Mouse (Mus musculus) lung, postnatal 0 days (tissue): ENCODE measurements around the gene Zpbp2. TPM values are rescaled to one million over a fixed set of nuclear protein-coding genes. Genes with fewer than 3 reads are reported as not detected.

ENCODE experiments used
- ATAC-seq: fragments of 200-750 bp; cut with Nextera tagmentation; 2 replicates; pipeline ENCODE4 v1.8.0; 2017; ENCODE audit warnings: moderate library complexity
- DNase-seq: peaks from one replicate; pipeline ENCODE4 v3.0.0-alpha.2; 2016; ENCODE audit warnings: low spot score
- H3K27ac ChIP-seq: fragments of 300-500 bp; sonication (generic); 2 replicates; pipeline ENCODE4 v1.5.1; 2014; ENCODE audit warnings: antibody characterized with exemption, mild to moderate bottlenecking, low read length, mixed read lengths
- H3K27me3 ChIP-seq: fragments of 300-500 bp; sonication (generic); replicated peaks from 2 replicates; pipeline ENCODE4 v1.6.1; 2014; ENCODE audit warnings: low read length, mixed read lengths; ENCODE audit not compliant: insufficient read depth
- H3K36me3 ChIP-seq: fragments of 300-500 bp; sonication (generic); 2 replicates; pipeline ENCODE4 v1.6.1; 2014; ENCODE audit warnings: low read length, mixed read lengths; ENCODE audit not compliant: insufficient read depth
- H3K4me1 ChIP-seq: fragments of 300-500 bp; sonication (generic); 2 replicates; pipeline ENCODE4 v1.6.1; 2014; ENCODE audit warnings: antibody characterized with exemption, low read depth, low read length, mixed read lengths; ENCODE audit not compliant: insufficient read depth
- H3K4me2 ChIP-seq: fragments of 300-500 bp; sonication (generic); replicated peaks from 2 replicates; pipeline ENCODE4 v1.6.1; 2014; ENCODE audit warnings: low read depth, mild to moderate bottlenecking, low read length, moderate library complexity, mixed read lengths
- H3K4me3 ChIP-seq: fragments of 300-500 bp; sonication (generic); 2 replicates; pipeline ENCODE4 v1.5.1; 2014; ENCODE audit warnings: low read depth, low read length
- H3K9ac ChIP-seq: fragments of 300-500 bp; sonication (generic); replicated peaks from 2 replicates; pipeline ENCODE4 v1.6.1; 2014; ENCODE audit warnings: low read depth, mild to moderate bottlenecking
- H3K9me3 ChIP-seq: fragments of 300-500 bp; sonication (generic); 2 replicates; pipeline ENCODE4 v1.6.1; 2016; ENCODE audit warnings: low read length, mixed read lengths
- CTCF ChIP-seq: IDR thresholded peaks from 2 replicates; pipeline ENCODE4 v1.5.1; 2016; ENCODE audit warnings: antibody characterized with exemption, mild to moderate bottlenecking
- EP300 ChIP-seq: IDR thresholded peaks from 2 replicates; pipeline ENCODE4 v1.6.1; 2016; ENCODE audit warnings: antibody characterized with exemption, mild to moderate bottlenecking, control low read depth
- WGBS: fragments of 180-500 bp; shearing (Covaris S2); extraction: QIAGEN DNeasy Blood & Tissue Kit; methylation state at CpG from one replicate; pipeline ENCODE4 v1.1.7; 2014; 5-methylcytosine and 5-hydroxymethylcytosine counted together
- polyA plus RNA-seq: library from polyadenylated mRNA; unstranded; fragments of >200 nt; fragmentation: Nextera tagmentation; extraction: Ambion mirVana; gene quantifications from 2 replicates; pipeline ENCODE4 v1.2.1, GENCODE M21; 2015

The Zpbp2 gene
- polyA plus RNA-seq, 1 experiment from 2014 or later, result 0.10 TPM

GRCm38 (mm10) chr11:98595021-98595420, 44.1 kb downstream of the Zpbp2 start:
- Histone ChIP-seq H3K27ac (no peak overlapping the region), H3K27me3 (no peaks in the 10 kb centered on the region), H3K4me1 (no peaks in the 10 kb centered on the region), H3K9me3 (no peaks in the 10 kb centered on the region), H3K9ac (no peak overlapping the region), H3K4me2 (no peak overlapping the region), H3K4me3 (no peak overlapping the region), H3K36me3 (no peaks in the 10 kb centered on the region)
- DNase-seq, result no peak
- no peak for TF ChIP-seq CTCF
- TF ChIP-seq EP300, result no peak
- ATAC-seq, result no peak
- WGBS, result 65% methylated on average over 6 of the region's 6 CpGs

- H3K9ac ChIP-seq, result no peak overlapping the region
- no peaks in the 10 kb centered on the region for H3K36me3 ChIP-seq
- no peak overlapping the region for H3K27ac ChIP-seq
- ATAC-seq, result no peak
- H3K27me3 ChIP-seq, result no peaks in the 10 kb centered on the region
- no peak for DNase-seq
- WGBS, result 60% methylated on average over 10 of the region's 10 CpGs
- TF ChIP-seq CTCF (no peak), EP300 (no peak)
- H3K4me1 ChIP-seq, result no peaks in the 10 kb centered on the region
- no peak overlapping the region for H3K4me2 ChIP-seq
- H3K4me3 ChIP-seq, result no peak overlapping the region
- no peaks in the 10 kb centered on the region for H3K9me3 ChIP-seq
Measured at GRCm38 (mm10) chr11:98595473-98595872, 44.6 kb downstream of the Zpbp2 start.

- H3K36me3 ChIP-seq, result no peaks in the 10 kb centered on the region
- no peak overlapping the region for H3K9ac ChIP-seq
- H3K27ac ChIP-seq, result no peak overlapping the region
- TF ChIP-seq CTCF (no peak), EP300 (no peak)
- no peaks in the 10 kb centered on the region for H3K4me1 ChIP-seq
- 77% methylated on average over 3 of the region's 3 CpGs for WGBS
- no peaks in the 10 kb centered on the region for H3K9me3 ChIP-seq
- DNase-seq (no peak), ATAC-seq (no peak)
- H3K27me3 ChIP-seq, result no peaks in the 10 kb centered on the region
- no peak overlapping the region for H3K4me3 ChIP-seq
- no peak overlapping the region for H3K4me2 ChIP-seq
Measured at GRCm38 (mm10) chr11:98595955-98596354, 45.1 kb downstream of the Zpbp2 start.

- H3K4me1 ChIP-seq, result 0 out of 2 replicates have a peak, but pooled peaks cover 2% of the 10 kb centered on the region
- 39% methylated on average over 6 of the region's 6 CpGs for WGBS
- no peaks in the 10 kb centered on the region for H3K36me3 ChIP-seq
- no peak overlapping the region for H3K4me2 ChIP-seq
- no peaks in the 10 kb centered on the region for H3K27me3 ChIP-seq
- no peak overlapping the region for H3K4me3 ChIP-seq
- H3K9me3 ChIP-seq, result no peaks in the 10 kb centered on the region
- ATAC-seq, result peak; percentile 67
- no peak overlapping the region for H3K9ac ChIP-seq
- TF ChIP-seq CTCF, result peak; percentile 86
- no peak for TF ChIP-seq EP300
- peak; percentile 89 for DNase-seq
- H3K27ac ChIP-seq, result no peak overlapping the region
Measured at GRCm38 (mm10) chr11:98597363-98597762, 46.5 kb downstream of the Zpbp2 start.

GRCm38 (mm10) chr11:98597991-98598390, 47.1 kb downstream of the Zpbp2 start, which contains the start of gene Lrrc3c:
Gene Lrrc3c (plus strand): TSS chr11:98598291.
- Histone ChIP-seq H3K4me3 (no peak within 1 kb of the TSS), H3K27me3 (no peaks in the 10 kb centered on the region), H3K9ac (no peak within 1 kb of the TSS), H3K4me2 (no peak within 1 kb of the TSS), H3K4me1 (0 out of 2 replicates have a peak, but pooled peaks cover 2% of the 10 kb centered on the region), H3K27ac (no peak within 1 kb of the TSS), H3K36me3 (no peaks in the 10 kb centered on the region), H3K9me3 (no peaks in the 10 kb centered on the region)
- TF ChIP-seq EP300 (no peak), CTCF (no peak)
- WGBS, result 63% methylated on average over 8 of the region's 8 CpGs
- DNase-seq (no peak), ATAC-seq (no peak)

DNA sequence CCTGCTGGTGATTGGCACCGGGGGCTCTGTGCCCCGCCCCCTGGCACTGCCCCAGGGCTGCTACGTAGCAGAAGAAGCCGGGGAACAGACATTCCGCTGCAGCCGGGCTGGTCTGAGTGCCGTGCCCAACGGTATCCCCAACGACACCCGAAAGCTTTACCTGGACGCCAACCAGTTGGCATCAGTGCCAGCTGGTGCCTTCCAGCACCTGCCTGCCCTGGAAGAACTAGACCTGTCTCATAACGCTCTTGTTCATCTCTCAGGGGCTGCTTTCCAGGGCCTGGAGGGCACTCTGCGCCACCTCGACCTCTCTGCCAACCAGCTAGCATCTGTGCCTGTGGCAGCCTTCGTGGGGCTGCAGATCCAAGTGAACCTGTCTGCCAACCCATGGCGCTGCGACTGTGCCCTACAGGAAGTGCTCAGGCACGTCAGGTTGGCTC, 48.0 kb downstream of the Zpbp2 start:
- 48% methylated on average over 18 of the region's 18 CpGs for whole genome bisulfite sequencing
- H3K9ac ChIP-seq, result no peak overlapping the region

DNA sequence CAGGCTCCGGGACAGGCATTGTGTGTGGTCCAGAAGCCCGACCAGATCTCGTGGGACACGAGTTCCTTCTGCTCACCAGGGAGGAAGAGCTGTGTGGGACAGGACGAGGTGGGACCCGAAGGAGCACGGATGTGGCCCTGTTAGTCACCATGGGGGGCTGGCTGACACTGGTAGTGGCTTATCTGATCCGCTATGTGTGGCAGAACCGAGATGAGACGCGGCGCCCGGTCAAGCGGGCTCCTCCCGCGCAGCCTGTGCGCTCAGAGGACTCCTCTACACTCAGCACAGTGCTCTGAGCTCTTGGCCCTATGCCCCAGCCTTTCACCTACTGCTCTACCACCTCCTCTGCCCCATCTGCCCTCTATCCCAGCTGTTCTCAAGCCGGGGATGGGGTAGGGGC, 48.4 kb downstream of the Zpbp2 start:
- Histone ChIP-seq H3K9me3 (no peaks in the 10 kb centered on the region), H3K27ac (no peak overlapping the region), H3K4me1 (0 out of 2 replicates have a peak, but pooled peaks cover 2% of the 10 kb centered on the region), H3K36me3 (no peaks in the 10 kb centered on the region), H3K27me3 (no peaks in the 10 kb centered on the region), H3K4me2 (no peak overlapping the region), H3K4me3 (no peak overlapping the region), H3K9ac (no peak overlapping the region)
- 20% methylated on average over 15 of the region's 18 CpGs for WGBS
- DNase-seq, result no peak
- no peak for TF ChIP-seq CTCF
- no peak for TF ChIP-seq EP300
- ATAC-seq, result no peak

More for the DNA sequence above, 48.0 kb downstream of the Zpbp2 start:
- ATAC-seq (no peak), DNase-seq (no peak)
- 0 out of 2 replicates have a peak, but pooled peaks cover 2% of the 10 kb centered on the region for H3K4me1 ChIP-seq
- H3K4me3 ChIP-seq, result no peak overlapping the region
- no peaks in the 10 kb centered on the region for H3K36me3 ChIP-seq
- H3K27me3 ChIP-seq, result no peaks in the 10 kb centered on the region
- H3K4me2 ChIP-seq, result no peak overlapping the region
- no peak overlapping the region for H3K27ac ChIP-seq
- no peaks in the 10 kb centered on the region for H3K9me3 ChIP-seq
- no peak for TF ChIP-seq EP300
- no peak for TF ChIP-seq CTCF
